Mouse (Mus musculus) lung, postnatal 0 days (tissue): ENCODE results near the gene Myo1e. TPM values are rescaled to one million over a fixed set of nuclear protein-coding genes. Genes with fewer than 3 reads are reported as not detected.

ENCODE experiments used
- ATAC-seq: fragments of 200-750 bp; cut with Nextera tagmentation; 2 replicates; pipeline ENCODE4 v1.8.0; 2017; ENCODE audit warnings: moderate library complexity
- DNase-seq: peaks from one replicate; pipeline ENCODE4 v3.0.0-alpha.2; 2016; ENCODE audit warnings: low spot score
- H3K27ac ChIP-seq: fragments of 300-500 bp; sonication (generic); 2 replicates; pipeline ENCODE4 v1.5.1; 2014; ENCODE audit warnings: antibody characterized with exemption, mild to moderate bottlenecking, low read length, mixed read lengths
- H3K27me3 ChIP-seq: fragments of 300-500 bp; sonication (generic); replicated peaks from 2 replicates; pipeline ENCODE4 v1.6.1; 2014; ENCODE audit warnings: low read length, mixed read lengths; ENCODE audit not compliant: insufficient read depth
- H3K36me3 ChIP-seq: fragments of 300-500 bp; sonication (generic); 2 replicates; pipeline ENCODE4 v1.6.1; 2014; ENCODE audit warnings: low read length, mixed read lengths; ENCODE audit not compliant: insufficient read depth
- H3K4me1 ChIP-seq: fragments of 300-500 bp; sonication (generic); 2 replicates; pipeline ENCODE4 v1.6.1; 2014; ENCODE audit warnings: antibody characterized with exemption, low read depth, low read length, mixed read lengths; ENCODE audit not compliant: insufficient read depth
- H3K4me2 ChIP-seq: fragments of 300-500 bp; sonication (generic); replicated peaks from 2 replicates; pipeline ENCODE4 v1.6.1; 2014; ENCODE audit warnings: low read depth, mild to moderate bottlenecking, low read length, moderate library complexity, mixed read lengths
- H3K4me3 ChIP-seq: fragments of 300-500 bp; sonication (generic); 2 replicates; pipeline ENCODE4 v1.5.1; 2014; ENCODE audit warnings: low read depth, low read length
- H3K9ac ChIP-seq: fragments of 300-500 bp; sonication (generic); replicated peaks from 2 replicates; pipeline ENCODE4 v1.6.1; 2014; ENCODE audit warnings: low read depth, mild to moderate bottlenecking
- H3K9me3 ChIP-seq: fragments of 300-500 bp; sonication (generic); 2 replicates; pipeline ENCODE4 v1.6.1; 2016; ENCODE audit warnings: low read length, mixed read lengths
- CTCF ChIP-seq: IDR thresholded peaks from 2 replicates; pipeline ENCODE4 v1.5.1; 2016; ENCODE audit warnings: antibody characterized with exemption, mild to moderate bottlenecking
- EP300 ChIP-seq: IDR thresholded peaks from 2 replicates; pipeline ENCODE4 v1.6.1; 2016; ENCODE audit warnings: antibody characterized with exemption, mild to moderate bottlenecking, control low read depth
- WGBS: fragments of 180-500 bp; shearing (Covaris S2); extraction: QIAGEN DNeasy Blood & Tissue Kit; methylation state at CpG from one replicate; pipeline ENCODE4 v1.1.7; 2014; 5-methylcytosine and 5-hydroxymethylcytosine counted together
- polyA plus RNA-seq: library from polyadenylated mRNA; unstranded; fragments of >200 nt; fragmentation: Nextera tagmentation; extraction: Ambion mirVana; gene quantifications from 2 replicates; pipeline ENCODE4 v1.2.1, GENCODE M21; 2015

The Myo1e gene
- polyA plus RNA-seq, 1 experiment from 2014 or later, result 36.0 TPM

DNA sequence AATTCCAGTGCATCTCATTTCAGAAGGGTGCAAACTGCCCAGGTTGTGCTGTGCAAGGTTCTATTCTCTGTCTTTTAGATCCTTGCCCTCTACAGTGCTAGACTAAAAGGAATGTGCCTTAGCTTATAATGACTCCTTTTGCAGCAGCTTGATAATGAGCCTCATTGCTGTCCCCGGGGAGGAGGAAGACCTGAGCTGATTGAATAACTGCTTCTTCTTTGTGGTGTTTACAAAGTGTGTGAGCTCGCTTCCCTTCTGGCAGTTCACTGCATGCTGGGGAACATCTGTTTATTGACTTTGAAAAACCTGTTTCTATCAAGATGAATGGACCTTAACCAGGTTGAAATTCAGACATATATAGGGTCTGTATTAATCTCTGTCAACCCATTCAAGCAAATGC is 89.8 kb downstream of the Myo1e start:
- Histone ChIP-seq H3K4me3 (no peak overlapping the region), H3K4me2 (no peak overlapping the region), H3K9ac (no peak overlapping the region), H3K27me3 (no peaks in the 10 kb centered on the region), H3K36me3 (peaks cover 5% of the 10 kb centered on the region), H3K9me3 (no peaks in the 10 kb centered on the region), H3K27ac (no peak overlapping the region), H3K4me1 (no peaks in the 10 kb centered on the region)
- TF ChIP-seq EP300 (no peak), CTCF (no peak)
- ATAC-seq, result no peak
- DNase-seq, result no peak
- 27% methylated on average over 2 of the region's 2 CpGs for WGBS

DNA sequence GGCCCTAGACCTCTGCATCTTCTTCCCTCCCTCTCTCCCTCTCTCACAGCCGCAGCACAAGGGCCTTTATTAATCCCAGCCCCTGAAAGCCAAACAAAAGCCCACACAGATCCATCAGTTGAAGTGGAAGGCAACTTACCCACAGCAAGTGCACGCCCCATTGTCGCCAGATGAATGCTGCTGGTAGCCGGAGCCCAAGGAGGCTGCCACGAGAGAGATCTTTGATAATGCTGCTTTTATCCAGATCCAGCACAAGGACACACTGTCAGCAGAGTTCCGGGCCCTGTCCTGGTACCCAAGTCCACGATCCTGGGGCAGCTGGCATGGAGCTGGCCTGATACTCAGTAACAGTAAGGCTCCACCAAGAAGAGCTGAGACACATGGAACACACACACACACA is 91.1 kb downstream of the Myo1e start:
- no peak for TF ChIP-seq EP300
- TF ChIP-seq CTCF, result no peak
- WGBS, result 63% methylated on average over 7 of the region's 7 CpGs

DNA sequence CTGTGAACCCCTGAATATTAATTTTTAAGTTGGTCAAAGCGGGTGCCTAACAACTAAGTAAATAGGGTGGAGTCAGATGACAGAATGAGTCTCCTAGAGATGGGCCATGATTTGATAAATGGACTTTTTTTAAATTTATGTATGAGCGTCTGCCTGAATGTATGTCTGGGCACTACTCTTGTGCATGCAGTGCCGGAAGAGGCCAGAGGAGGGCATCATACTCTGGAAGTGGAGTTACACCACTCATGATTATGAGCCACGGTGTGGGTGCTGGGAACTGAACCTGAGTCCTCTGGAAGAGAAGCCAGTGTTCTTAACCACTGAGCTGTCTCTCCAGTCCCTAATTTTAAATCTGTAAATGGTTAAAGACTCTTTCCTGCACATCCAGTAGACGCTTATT is 93.6 kb downstream of the Myo1e start:
- TF ChIP-seq CTCF, result peak; percentile 43
- TF ChIP-seq EP300, result no peak
- Histone ChIP-seq H3K4me2 (no peak overlapping the region), H3K9me3 (no peaks in the 10 kb centered on the region), H3K4me1 (no peaks in the 10 kb centered on the region), H3K4me3 (no peak overlapping the region), H3K27ac (no peak overlapping the region), H3K36me3 (peaks cover 6% of the 10 kb centered on the region; the same call in 1 of the 2 replicates), H3K9ac (no peak overlapping the region), H3K27me3 (no peaks in the 10 kb centered on the region)
- no peak for DNase-seq
- WGBS, result 97% methylated on average over 5 of the region's 5 CpGs
- no peak for ATAC-seq

More for the DNA sequence above, 91.1 kb downstream of the Myo1e start:
- H3K27ac ChIP-seq, result no peak overlapping the region
- H3K9ac ChIP-seq, result no peak overlapping the region
- no peak overlapping the region for H3K4me2 ChIP-seq
- peaks cover 11% of the 10 kb centered on the region for H3K36me3 ChIP-seq
- H3K9me3 ChIP-seq, result no peaks in the 10 kb centered on the region
- no peaks in the 10 kb centered on the region for H3K27me3 ChIP-seq
- H3K4me1 ChIP-seq, result no peaks in the 10 kb centered on the region
- ATAC-seq (no peak), DNase-seq (no peak)
- no peak overlapping the region for H3K4me3 ChIP-seq

GRCm38 (mm10) chr9:70301598-70301997 is 94.4 kb downstream of the Myo1e start:
- no peak overlapping the region for H3K4me2 ChIP-seq
- H3K4me1 ChIP-seq, result no peaks in the 10 kb centered on the region
- DNase-seq (no peak), ATAC-seq (peak; percentile 14; the same call in 1 of the 2 replicates)
- no peak for TF ChIP-seq CTCF
- TF ChIP-seq EP300, result no peak
- H3K9me3 ChIP-seq, result no peaks in the 10 kb centered on the region
- WGBS, result 96% methylated on average over 6 of the region's 6 CpGs
- H3K9ac ChIP-seq, result no peak overlapping the region
- H3K27me3 ChIP-seq, result no peaks in the 10 kb centered on the region
- H3K4me3 ChIP-seq, result no peak overlapping the region
- no peak overlapping the region for H3K27ac ChIP-seq
- peaks cover 6% of the 10 kb centered on the region; the same call in 1 of the 2 replicates for H3K36me3 ChIP-seq

GRCm38 (mm10) chr9:70304901-70305300 is 97.8 kb downstream of the Myo1e start:
- no peaks in the 10 kb centered on the region for H3K4me1 ChIP-seq
- H3K4me2 ChIP-seq, result no peak overlapping the region
- no peak overlapping the region for H3K9ac ChIP-seq
- TF ChIP-seq EP300 (no peak), CTCF (no peak)
- no peak for DNase-seq
- no peak for ATAC-seq
- H3K4me3 ChIP-seq, result no peak overlapping the region
- H3K36me3 ChIP-seq, result 0 out of 2 replicates have a peak, but pooled peaks cover 6% of the 10 kb centered on the region
- H3K9me3 ChIP-seq, result no peaks in the 10 kb centered on the region
- no peak overlapping the region for H3K27ac ChIP-seq
- 92% methylated on average over 8 of the region's 8 CpGs for WGBS
- no peaks in the 10 kb centered on the region for H3K27me3 ChIP-seq

DNA sequence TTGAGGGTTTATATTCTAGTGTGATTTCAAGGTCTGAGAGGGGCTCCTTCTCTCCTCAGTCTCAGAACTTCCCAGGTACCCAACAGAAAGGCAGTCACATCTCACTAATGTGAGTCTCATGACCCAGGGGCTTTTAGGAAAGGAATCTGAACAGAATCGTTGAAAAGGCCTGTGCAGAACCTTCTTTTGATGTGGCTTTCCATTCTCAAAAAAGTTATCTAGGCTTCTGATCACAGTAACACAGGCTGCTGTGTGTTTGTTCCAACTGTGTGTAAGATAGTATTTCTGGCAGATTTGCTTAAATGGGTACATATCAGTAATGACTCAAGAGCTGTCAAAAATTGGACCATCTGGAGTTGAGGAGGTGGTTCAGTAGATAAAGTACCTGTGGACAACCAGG is 102.9 kb downstream of the Myo1e start:
- DNase-seq (no peak), ATAC-seq (no peak)
- TF ChIP-seq EP300 (no peak), CTCF (no peak)
- H3K9me3 ChIP-seq, result no peaks in the 10 kb centered on the region
- no peak overlapping the region for H3K4me3 ChIP-seq
- H3K9ac ChIP-seq, result no peak overlapping the region
- no peaks in the 10 kb centered on the region for H3K27me3 ChIP-seq
- no peak overlapping the region for H3K27ac ChIP-seq
- no peaks in the 10 kb centered on the region for H3K36me3 ChIP-seq
- WGBS, result 62% methylated on average over 1 of the region's 1 CpGs
- H3K4me2 ChIP-seq, result no peak overlapping the region
- H3K4me1 ChIP-seq, result no peaks in the 10 kb centered on the region

- DNase-seq (no peak), ATAC-seq (no peak)
- no peaks in the 10 kb centered on the region for H3K36me3 ChIP-seq
- no peaks in the 10 kb centered on the region for H3K27me3 ChIP-seq
- H3K9me3 ChIP-seq, result no peaks in the 10 kb centered on the region
- no peak overlapping the region for H3K4me2 ChIP-seq
- H3K9ac ChIP-seq, result no peak overlapping the region
- WGBS, result 96% methylated on average over 1 of the region's 1 CpGs
- H3K4me1 ChIP-seq, result no peaks in the 10 kb centered on the region
- no peak overlapping the region for H3K27ac ChIP-seq
- no peak overlapping the region for H3K4me3 ChIP-seq
- TF ChIP-seq CTCF, result peak; percentile 45
- TF ChIP-seq EP300, result no peak
Observed at GRCm38 (mm10) chr9:70314019-70314418, 106.9 kb downstream of the Myo1e start.
